Mouse (Mus musculus): Measurements from ENCODE around the gene Acr.

Gene Acr

DNA sequence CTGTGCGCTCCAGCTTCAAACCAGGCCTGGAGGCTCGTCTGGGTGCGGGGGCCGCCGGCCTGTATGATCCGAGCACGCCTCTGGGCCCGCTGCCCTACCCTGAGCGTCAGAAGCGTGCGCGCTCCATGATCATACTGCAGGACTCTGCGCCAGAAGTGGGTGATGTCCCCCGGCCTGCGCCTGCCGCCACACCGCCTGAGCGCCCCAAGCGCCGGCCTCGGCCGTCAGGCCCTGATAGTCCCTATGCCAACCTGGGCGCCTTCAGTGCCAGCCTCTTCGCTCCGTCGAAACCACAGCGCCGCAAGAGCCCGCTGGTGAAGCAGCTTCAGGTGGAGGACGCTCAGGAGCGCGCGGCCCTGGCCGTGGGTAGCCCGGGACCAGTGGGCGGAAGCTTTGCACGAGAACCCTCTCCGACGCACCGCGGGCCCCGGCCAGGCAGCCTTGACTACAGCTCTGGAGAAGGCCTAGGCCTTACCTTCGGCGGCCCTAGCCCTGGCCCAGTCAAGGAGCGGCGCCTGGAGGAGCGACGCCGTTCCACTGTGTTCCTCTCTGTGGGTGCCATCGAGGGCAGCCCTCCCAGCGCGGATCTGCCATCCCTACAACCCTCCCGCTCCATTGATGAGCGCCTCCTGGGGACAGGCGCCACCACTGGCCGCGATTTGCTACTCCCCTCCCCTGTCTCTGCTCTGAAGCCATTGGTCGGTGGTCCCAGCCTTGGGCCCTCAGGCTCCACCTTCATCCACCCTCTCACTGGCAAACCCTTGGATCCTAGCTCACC lies 20.1 kb upstream of the Acr start:
- DNase-seq (ENCODE audit: low read depth): no peak

DNA sequence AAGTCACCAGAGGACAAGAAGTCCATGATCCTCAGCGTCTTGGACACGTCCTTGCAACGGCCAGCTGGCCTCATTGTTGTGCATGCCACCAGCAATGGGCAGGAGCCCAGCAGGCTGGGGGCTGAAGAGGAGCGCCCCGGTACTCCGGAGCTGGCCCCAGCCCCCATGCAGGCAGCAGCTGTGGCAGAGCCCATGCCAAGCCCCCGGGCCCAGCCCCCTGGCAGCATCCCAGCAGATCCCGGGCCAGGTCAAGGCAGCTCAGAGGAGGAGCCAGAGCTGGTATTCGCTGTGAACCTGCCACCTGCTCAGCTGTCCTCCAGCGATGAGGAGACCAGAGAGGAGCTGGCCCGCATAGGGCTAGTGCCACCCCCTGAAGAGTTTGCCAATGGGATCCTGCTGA lies 19.3 kb upstream of the Acr start:
- DNase-seq (ENCODE audit: low read depth): no peak

DNA sequence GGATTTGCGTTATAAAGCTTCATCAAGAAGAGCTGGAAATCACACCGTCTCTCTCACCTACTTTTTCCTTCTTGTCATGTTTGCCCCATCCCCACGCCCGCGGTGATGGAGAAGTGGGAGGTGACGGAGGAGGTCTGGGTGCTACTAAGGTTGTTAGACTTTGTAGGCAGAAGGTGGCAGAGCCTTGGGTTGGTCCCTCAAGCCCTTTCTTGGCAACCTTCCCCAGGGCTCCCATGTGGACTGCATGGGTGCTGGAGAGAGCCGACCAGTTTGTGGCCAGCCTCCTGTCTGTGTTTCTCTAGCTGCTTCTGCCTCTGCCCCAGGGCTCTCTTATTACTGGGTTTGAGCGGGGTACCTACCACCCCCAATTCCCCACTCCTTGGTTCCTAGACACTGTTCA lies 17.6 kb upstream of the Acr start:
- no peak for DNase-seq (ENCODE audit: low read depth)

DNA sequence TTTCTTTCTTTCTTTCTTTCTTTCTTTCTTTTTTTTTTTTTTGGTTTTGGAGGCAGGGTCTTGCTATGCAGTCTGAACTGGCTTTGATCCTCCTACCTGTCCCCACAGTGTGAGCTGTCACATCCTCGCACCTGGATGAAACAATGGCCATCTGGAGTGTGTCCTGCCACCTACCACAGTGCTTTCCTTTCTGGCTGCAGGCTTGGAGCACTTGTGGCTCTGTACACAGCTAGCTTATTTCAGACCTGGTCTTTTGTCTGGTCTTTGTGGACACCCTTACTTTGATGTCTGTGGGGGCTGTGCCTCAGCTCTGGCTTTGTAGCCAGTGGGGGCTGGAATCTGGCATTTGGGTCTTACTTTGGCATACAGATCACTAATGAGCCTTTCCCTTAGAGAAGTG lies 16.4 kb upstream of the Acr start:
- DNase-seq (ENCODE audit: low read depth): no peak

DNA sequence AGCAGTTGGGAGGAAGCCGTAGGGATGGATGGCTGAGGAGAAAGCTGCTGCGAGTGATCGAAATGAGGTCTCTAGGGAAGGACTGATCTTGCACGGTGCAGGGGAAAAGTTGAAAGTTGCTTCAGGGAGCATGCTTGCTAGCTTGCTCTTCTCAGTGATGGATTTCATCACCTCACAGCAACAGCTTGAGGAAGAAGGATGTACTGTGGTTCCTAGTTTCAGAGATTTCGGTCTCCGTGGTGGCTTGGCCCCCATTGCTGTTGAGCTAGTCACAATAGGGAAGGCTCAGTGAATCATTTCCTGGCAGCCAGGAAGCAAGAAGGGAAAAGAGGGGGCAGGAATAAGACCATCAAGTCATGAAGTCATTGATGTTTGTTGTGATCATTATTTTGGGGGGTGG lies 12.5 kb upstream of the Acr start:
- no peak for DNase-seq (ENCODE audit: low read depth)

DNA sequence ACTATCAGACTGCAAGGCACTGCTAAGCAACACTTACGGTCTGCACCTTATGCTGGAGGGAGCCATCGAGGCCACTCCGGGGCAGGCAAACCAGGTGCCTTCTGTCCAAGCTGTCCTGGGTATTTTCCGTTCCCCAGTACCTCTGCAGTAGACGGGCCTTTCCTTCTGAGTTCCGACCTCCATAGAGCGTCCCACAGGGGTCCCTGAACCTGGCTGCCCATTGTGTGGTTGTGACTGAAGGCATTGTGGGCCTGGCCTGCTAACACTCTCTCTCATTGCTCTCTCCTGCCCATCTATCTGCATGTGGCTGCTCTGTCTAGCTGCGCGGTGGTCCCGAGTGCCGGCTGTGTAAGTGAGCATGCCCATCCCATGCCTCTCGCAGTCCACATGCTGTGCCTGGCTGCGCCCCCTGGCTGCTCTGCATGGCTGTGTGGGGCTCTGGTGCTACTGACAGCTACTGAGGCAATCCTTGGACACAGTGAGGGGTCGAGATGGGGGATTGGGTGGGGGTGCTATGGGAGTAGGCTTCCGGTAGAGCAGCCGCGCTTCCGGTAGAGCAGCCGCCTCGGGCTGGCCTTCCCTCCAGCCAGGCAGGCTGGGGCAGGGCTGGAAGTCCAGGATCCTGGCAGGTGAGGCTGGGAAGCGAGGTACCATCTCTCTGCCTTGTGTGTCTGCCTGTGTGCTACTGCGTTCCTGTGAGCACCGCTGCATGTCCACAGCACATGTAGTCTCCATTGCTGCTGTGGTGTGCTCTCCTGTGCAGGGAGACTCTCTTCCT lies 11.5 kb upstream of the Acr start:
- DNase-seq (ENCODE audit: low read depth): no peak

DNA sequence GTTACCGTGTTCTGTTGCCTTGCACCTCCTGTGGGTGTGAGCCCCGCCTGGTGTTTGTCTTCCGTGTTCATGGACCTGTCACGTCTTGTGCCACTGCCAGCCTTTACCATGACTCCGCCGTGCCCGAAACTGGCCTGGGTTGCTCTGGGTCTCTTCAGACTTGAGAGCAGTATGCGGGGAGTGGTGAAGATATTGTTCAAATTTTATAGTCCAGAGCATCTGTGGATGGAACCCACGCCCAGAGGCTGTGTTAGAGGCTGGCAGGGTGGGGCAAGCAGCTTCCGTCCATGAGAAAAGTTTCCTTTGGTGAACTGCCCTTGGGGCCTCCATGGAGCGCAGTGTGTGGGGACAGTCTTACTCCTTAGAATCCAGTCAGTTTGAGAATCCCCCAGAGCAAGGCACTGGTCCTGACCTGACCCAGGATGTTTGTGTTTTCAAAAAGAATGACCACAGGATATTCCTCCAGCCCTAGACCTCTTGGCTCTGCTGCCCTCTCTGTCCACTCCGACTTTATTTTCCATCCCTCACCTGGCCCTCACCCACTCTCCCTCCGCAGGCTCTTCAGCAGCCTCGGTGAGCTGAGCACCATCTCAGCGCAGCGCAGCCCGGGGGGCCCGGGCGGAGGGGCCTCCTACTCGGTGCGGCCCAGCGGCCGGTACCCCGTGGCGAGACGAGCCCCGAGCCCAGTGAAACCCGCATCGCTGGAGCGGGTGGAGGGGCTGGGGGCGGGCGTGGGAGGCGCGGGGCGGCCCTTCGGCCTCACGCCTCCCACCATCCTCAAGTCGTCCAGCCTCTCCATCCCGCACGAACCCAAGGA lies 10.7 kb upstream of the Acr start:
- no peak for DNase-seq (ENCODE audit: low read depth)

DNA sequence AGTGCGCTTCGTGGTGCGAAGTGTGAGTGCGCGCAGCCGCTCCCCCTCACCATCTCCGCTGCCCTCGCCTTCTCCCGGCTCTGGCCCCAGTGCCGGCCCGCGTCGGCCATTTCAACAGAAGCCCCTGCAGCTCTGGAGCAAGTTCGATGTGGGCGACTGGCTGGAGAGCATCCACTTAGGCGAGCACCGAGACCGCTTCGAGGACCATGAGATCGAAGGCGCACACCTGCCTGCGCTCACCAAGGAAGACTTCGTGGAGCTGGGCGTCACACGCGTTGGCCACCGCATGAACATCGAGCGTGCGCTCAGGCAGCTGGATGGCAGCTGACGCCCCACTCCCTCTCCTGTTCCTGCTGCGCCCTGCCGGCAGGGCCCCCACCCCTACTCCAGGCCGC lies 10.1 kb upstream of the Acr start:
- DNase-seq (ENCODE audit: low read depth): no peak

DNA sequence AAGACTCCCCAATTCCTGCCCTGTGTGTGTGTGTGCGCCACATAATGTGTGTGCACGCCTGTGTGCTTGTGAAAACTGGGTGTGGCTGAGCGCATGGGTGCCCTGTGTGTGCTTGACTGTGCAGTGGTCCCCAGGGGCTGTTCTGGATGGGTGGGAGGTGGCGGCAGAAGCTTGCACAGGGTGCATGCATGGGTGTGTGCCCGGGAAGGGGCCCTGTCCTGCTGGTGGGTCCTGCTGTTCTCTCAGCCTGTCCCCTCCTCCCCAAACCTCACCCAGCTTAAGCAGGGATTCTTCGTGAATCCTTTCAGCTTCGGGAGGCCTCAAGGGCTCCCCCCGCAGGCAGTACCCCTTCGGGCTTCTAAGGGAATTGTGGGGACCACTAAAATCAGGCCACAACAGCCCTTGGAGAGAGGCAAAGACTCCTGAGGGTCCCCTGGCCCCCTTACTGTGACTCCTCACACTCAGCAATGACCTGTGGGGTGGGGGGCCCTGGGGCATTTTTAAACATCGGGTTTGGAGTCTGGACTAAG lies 8.9 kb upstream of the Acr start:
- DNase-seq (ENCODE audit: low read depth): no peak

DNA sequence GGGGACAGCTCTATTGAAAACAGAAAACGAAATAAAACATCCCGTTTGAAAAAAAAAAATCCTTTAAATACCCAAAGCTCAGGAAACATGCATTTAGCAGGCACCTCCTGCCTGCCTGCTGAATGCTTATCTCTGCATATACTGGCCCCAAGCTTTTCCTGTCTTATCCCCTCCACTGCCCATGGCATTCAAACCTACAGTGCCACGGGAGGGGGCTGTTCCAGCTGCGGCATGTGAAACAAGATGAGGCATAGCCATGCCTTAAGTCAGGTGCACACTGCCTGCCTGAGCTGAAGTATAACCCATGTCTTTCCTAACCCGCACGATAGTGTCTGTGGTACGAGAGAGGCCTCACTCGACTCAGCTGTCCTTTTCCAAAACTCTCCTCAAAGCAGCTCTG lies 4.0 kb downstream of the Acr start:
- DNase-seq (ENCODE audit: low read depth): no peak

DNA sequence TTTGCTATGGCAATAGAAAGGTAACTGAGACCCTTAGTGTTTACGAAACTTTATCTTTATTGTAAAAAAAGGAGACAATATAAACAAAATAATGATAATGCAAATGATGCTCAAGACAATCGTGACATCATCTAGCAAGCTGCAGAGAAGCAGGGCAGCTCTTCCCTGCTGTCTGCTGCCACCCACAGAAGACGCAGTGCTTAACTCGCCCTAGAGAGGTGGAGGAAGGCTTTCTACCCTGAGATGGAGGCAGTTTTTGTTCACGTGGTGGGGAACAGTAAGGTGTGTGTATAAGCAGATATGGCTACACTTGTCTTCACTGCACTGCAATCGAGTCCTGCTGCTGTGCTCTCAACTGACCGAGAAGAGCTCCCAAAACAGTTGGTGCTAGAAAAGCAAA lies 14.4 kb downstream of the Acr start:
- DNase-seq (ENCODE audit: low read depth): no peak

DNA sequence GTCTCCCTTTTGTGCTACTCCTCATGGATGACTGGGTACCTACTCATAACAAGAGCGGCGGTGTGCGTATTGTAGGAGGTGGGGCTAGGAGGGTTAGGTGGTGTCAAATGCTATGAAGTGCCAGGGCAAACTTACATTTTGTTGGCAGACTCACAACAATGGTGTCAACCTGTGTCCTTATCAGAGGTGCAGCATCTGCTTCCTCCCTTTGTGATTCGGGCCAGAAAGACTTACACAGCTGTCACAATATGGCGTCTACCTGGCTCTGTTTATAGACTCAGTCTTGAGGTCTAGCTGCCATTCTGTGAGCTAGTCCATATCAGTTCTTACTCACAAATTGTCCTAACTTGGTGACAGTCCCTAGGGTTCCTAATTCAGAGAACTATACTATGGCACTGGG lies 17.0 kb downstream of the Acr start:
- no peak for DNase-seq (ENCODE audit: low read depth)

DNA sequence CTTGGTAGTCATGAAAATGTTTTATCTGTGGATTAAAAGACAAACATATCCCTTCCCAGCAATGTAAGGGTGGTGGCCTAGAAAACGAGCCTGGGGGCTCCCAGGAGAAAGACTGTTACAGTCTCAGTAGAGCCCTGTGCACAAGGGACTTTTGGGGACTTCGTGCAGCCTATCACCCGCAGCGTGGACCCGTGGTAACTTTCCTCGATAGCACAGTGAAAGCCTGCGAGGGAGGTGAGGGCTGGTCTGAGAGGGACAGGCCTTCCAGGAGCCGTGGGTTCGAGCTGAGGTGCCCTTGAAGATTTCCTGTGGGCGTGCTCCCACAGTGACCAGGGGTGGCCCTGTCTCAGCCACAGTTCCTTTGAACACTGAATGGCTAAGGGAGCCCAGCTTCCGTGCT lies 17.5 kb downstream of the Acr start:
- DNase-seq (ENCODE audit: low read depth): no peak

DNA sequence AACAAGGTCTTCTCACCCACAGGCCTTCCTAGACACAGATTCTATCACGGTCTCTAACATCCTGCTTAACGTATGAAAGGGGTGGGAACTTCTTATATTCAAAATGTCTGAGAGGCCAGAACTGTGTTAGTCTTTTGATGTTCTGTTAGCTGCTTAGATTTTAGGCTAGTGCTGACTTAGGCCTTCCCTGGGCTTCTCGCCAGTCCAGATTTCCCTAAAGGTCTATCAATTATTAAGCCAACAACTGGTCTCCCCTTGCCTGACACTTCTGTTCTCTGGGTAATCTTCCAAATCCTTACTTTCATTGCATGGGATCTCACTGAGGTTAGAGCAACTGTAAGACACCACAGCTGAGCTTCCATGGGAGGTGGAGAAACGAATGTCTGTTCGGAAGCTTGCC lies 21.0 kb downstream of the Acr start:
- no peak for DNase-seq (ENCODE audit: low read depth)

DNA sequence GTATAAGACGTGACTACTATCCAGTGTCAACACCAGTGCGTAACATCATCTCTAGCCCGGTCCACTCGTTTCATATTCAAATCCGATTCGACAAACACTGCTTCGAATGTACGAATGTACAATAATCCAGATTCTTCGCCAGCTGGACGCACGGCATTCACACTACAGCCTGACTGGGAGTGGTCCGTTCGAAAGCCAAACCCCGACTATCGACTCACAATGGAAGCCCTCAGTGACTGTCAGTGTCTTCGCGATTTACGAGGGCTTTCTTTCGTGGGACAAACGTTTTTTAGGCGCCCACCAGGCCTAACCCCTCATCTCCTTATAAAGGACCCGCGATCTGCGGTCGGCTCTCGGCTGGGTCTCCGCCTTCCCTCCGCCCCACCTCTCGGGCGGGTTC lies 23.2 kb downstream of the Acr start:
- no peak for DNase-seq (ENCODE audit: low read depth)

DNA sequence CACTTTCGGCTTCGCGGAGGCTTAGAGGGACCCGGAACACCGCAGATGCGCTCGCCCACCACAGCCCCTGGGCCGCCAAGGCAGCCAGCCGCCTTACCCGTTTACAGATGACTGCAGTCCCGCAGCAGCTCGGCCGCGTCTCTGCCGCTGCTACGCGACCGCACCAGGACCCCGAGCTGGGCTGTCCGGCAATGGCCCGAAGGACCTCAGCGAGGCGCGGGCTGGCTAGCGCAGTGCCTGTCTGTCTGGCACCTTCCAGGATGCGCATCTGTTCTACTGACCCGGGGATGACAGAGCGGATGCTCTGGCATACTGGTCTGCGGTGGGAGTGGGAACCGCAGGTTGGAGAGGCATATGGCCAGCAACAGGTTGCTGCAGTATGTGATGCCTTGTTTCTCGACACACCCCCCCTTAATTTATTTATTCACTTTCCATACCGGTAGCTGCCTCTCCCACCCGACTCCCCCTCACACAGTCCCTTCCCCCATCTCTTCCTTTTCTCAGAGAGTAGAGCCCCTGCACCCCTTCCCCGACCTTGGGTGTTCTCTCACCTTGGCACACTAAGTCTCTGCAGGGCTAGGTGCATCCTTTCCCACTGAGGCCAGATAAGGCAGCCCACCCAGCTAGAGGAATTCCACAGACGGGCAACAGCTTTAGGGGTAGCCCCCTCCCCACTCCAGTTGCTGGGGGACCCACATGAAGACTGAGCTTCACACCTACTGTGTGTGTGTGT lies 23.8 kb downstream of the Acr start, which contains the start of gene Rabl2:
Gene Rabl2, minus strand, starts transcription at position 201 of the 733 bp plus-strand sequence.
- peak; percentile 71 for DNase-seq (ENCODE audit: low read depth)

DNA sequence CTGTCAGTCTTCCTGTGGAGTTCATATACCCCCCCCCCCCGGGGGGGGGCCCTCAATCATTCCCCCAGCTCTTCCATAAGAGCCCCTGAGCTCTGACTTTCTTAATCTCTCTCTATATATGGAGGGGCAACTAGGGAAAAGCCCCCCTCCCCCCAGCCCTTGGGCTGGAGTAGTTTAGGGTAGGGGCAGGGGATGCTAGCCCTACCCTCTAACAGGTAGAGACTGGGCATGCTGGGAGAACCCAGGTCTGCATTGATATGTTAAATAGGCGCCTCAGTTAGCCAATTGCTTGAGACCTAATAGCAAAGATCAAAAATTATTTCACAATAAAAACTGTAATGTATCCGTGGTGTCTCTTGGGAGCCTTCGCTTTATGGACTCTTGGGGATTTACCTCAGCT lies 24.4 kb downstream of the Acr start:
- no peak for DNase-seq (ENCODE audit: low read depth)

DNA sequence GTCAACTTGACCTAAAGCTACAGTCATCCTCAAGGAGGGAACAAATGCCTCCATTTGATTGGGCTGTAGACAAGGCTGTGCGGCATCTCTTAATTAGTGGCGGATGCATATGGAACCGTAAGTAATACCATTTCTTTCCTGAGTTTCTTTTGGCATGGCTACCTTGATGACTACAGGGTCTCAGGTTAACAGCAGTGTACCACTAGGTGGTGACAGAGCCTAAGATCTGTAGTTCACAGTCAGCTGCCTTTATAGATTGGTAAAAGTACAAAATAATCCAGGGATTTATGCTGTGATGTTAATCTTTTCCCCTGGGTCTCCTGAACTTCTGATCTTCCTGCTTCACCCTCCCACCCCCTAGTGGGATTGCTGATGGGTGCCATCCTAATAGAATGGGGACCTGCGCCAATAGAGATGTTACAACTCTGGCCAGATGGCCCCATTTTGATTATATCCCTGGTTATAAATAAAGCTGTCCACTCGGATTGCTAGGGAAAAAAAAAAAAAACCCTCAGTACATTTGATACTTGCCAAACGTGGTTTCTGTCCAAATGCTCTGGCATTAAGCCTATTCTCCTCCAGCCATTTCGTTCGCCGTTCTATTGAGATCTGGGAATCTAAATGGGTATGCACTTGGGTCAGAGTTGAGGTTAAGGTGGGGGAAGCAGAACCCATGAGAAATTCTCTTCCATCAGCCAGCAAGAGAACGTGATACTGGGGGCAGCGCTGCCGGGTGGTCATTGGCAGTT lies 37.9 kb downstream of the Acr start:
- DNase-seq (ENCODE audit: low read depth): no peak

DNA sequence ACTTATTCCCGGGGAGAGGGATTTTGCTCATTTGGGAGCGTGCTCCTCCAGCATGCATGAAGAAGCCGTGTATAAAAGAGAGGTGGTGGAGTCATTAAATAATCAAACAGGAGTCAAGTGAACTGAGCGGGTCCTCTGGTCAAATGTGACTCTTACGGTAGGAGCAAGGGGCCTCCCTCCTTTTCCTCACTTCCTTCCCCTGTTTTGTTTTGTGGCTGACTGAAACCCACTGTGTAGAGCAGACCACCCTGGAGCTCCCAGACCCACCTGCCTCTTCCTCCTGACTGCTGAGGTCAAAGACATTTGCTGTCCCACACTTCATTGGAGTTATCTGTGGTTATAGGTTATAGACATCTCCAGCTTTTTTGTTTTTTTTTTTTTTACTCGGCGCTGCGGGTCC lies 39.4 kb downstream of the Acr start:
- DNase-seq (ENCODE audit: low read depth): no peak

DNA sequence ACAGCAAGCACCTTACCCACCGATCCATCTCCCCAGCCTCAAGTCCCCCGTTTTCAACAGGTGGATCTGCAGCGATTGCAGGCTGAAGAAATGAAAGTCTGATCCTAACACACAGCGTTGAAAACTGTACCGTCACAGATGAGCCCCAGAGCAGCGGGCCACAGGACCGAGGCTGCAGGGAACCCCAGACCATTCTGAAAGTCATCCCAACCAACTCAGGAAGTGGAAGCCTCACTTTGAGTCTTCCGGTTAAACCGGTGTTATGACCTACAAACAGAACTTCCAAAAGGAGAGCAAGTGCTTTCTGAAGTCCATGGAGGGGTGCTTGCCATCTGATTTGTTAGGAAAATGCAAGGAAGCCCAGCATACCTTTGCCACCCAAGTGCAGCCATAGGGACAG lies 39.8 kb downstream of the Acr start:
- no peak for DNase-seq (ENCODE audit: low read depth)

DNA sequence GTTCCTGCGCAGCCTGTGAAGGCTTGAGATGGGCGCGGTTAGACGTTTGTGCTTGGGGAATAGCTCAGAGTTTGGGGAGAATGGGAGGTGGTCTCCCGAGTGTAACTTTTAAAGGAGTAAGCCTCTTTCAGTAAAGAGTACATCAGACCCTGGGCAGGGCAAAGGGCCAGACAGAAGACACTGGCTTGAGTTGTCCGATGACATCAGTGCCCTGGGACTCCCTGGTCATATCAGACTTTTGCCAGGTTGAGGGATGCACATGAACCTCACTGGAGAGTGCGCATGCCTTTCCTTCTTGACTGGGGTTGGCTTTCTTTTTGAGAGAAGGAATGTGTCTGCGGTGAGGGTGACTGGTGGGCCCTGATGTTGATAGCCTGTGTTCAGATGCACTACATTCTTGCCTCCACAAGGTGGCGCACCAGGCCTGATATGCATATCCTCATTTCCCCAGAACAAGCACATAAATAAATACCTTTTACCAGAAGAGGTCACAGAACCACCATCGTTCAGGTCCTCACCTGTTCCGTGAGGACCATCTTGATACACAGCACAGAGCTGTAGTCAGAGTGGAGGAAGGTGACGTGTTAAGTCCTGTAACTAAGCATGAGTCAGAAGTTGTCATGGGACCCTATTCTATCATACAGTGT lies 54.3 kb downstream of the Acr start:
- DNase-seq (ENCODE audit: low read depth): peak; percentile 48
